Mouse (Mus musculus): ENCODE results near the gene St8sia2.

DNA sequence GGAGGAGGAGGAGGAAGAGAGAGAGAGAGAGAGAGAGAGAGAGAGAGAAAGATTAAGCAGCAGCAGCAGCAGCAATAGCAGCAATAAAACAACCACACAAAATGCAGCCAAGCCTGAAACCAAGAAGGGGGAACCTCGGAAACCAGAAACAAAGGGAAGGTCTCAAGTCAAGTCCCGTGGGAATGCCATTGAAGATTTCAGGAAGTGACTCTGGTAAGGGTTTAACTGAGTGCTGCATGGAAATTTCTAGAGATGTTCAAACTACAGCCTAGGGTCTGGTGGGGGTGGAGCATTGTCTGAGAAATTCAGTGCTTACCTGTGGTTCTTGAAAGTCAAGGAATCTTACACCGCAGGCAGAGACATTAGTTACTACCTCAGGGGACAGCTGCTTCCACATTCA is 77.4 kb downstream of the St8sia2 start:
- TF ChIP-seq CTCF (IDR thresholded peaks at IDR 0.05; ENCODE audit: control insufficient read depth, insufficient read depth, insufficient replicate concordance, low read depth, low read length) = no peak
- no peak for TF ChIP-seq POLR2A (IDR thresholded peaks at IDR 0.05; ENCODE audit: control insufficient read depth, low read depth, low read length)

Measured in testis, adult 2 months (tissue).